Comparison of ENCODE assay signal across 31 mouse cellular contexts in the genomic region with DNA sequence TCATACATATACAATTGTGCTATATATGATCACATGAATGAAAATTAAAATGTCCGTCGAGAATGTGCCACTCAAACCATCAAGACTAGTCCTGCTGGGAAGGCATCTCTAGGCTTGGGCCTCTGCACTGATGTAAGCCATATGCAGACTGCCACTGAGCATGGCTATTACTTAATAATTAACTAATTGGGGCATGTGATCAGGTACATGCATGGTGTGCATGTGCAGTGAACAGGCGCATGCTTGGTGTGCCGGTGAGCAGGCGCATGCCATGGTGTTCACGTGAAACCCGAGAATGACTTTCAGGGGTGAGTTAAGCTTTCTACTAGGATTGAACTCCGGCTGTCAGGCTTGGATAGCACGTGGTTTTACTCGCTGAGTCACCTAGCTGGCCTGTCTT. TPM values are rescaled to one million over a fixed set of nuclear protein-coding genes. Genes with fewer than 3 reads are reported as not detected.
DNase-seq lines count a peak whose midpoint lies in the region; ATAC-seq and TF ChIP-seq lines count a peak whose summit lies in the region.
"Had no signal": no experiment of that assay in that cellular context is flagged by ENCODE, and none has a peak within 500 bp of the region (broad histone marks: within the 10 kb centered on the region; RNA-seq: fewer than 3 reads in every experiment).

No protein-coding gene starts in this region.

- H3K4me2 ChIP-seq in intestine, postnatal 0 days (replicated peaks; ENCODE audit: low read depth), result no peak overlapping the region
- H3K4me2 ChIP-seq in intestine, embryonic 15.5 days (replicated peaks), result no peak overlapping the region
- no peak overlapping the region for H3K4me2 ChIP-seq in kidney, embryonic 15.5 days
- H3K4me2 ChIP-seq: embryonic facial prominence, embryonic 13.5 days; heart, embryonic 13.5 days; limb, embryonic 13.5 days; liver, embryonic 13.5 days; midbrain, embryonic 13.5 days; neural tube, embryonic 13.5 days had no signal

- TF ChIP-seq CTCF in intestine, postnatal 0 days (IDR thresholded peaks at IDR 0.05; ENCODE audit: low read depth), result no peak
- no peak for TF ChIP-seq CTCF in Patski (IDR thresholded peaks at IDR 0.05)

- no peak overlapping the region for H3K27ac ChIP-seq in intestine, postnatal 0 days (ENCODE audit: low read depth, low read length)
- no peak overlapping the region for H3K27ac ChIP-seq in intestine, embryonic 15.5 days
- no peak overlapping the region for H3K27ac ChIP-seq in kidney, embryonic 15.5 days
- H3K27ac ChIP-seq: embryonic facial prominence, embryonic 13.5 days; forebrain, embryonic 10.5 days; gastrocnemius, adult 2 months; heart, embryonic 13.5 days; limb, embryonic 13.5 days; liver, embryonic 13.5 days; macrophage; midbrain, embryonic 13.5 days; neural tube, embryonic 13.5 days had no signal

- H3K36me3 ChIP-seq in intestine, postnatal 0 days (ENCODE audit: control insufficient read depth, insufficient read depth), result peaks cover 45% of the 10 kb centered on the region
- H3K36me3 ChIP-seq in intestine, embryonic 15.5 days, result peaks cover 4% of the 10 kb centered on the region
- H3K36me3 ChIP-seq in kidney, embryonic 15.5 days, result peaks cover 11% of the 10 kb centered on the region
- H3K36me3 ChIP-seq: forebrain, embryonic 10.5 days; midbrain, embryonic 13.5 days; neural tube, embryonic 13.5 days had no signal

- in situ Hi-C loops in Patski (cut with MboI; ENCODE audit: low pct_unique_long_range_greater_than_20kb), result no loop called here

- no peak overlapping the region for H3K9ac ChIP-seq in intestine, postnatal 0 days (ENCODE audit: low read depth, low read length)
- H3K9ac ChIP-seq in intestine, embryonic 15.5 days, result no peak overlapping the region
- no peak overlapping the region for H3K9ac ChIP-seq in kidney, embryonic 15.5 days
- H3K9ac ChIP-seq: embryonic facial prominence, embryonic 13.5 days; heart, embryonic 13.5 days; limb, embryonic 13.5 days; liver, embryonic 13.5 days; midbrain, embryonic 13.5 days; neural tube, embryonic 13.5 days had no signal

- no peaks in the 10 kb centered on the region for H3K27me3 ChIP-seq in intestine, postnatal 0 days (replicated peaks; ENCODE audit: control insufficient read depth, insufficient read depth, low read length)
- no peaks in the 10 kb centered on the region for H3K27me3 ChIP-seq in intestine, embryonic 15.5 days (replicated peaks)
- no peaks in the 10 kb centered on the region for H3K27me3 ChIP-seq in Patski
- no peaks in the 10 kb centered on the region for H3K27me3 ChIP-seq in kidney, embryonic 15.5 days
- H3K27me3 ChIP-seq: embryonic facial prominence, embryonic 13.5 days; heart, embryonic 13.5 days; limb, embryonic 13.5 days; liver, embryonic 13.5 days had no signal

- no peak for DNase-seq in Patski (ENCODE audit: low read depth, low spot score)
- peak; percentile 37 to 67 for DNase-seq in kidney, postnatal 25 days
- no peak for DNase-seq in layer of hippocampus, postnatal 10 days (ENCODE audit: low spot score in 2 of 2)
- no peak for DNase-seq in adrenal gland, postnatal 10 days
- no peak for DNase-seq in layer of hippocampus, adult 8-10 months (ENCODE audit: low spot score in 2 of 2)
- DNase-seq: adrenal gland, postnatal 14 days; cerebellum, adult 11 months; cerebellum, adult 9-11 months; gastrocnemius, adult 2 months; heart, postnatal 10 days; liver, embryonic 13.5 days; lung, adult 18-20 months; right cerebral cortex, postnatal 4 days; thymus, adult 2 months; thymus, postnatal 36 days had no signal

- peak; percentile 43; the same call in 1 of the 2 replicates for ATAC-seq in intestine, postnatal 0 days
- no peak for ATAC-seq in intestine, embryonic 15.5 days
- peak; percentile 51 for ATAC-seq in Patski
- 0 out of 2 replicates have a peak, but pooled peaks have one; percentile 52 for ATAC-seq in kidney, embryonic 15.5 days (replicated peaks; ENCODE audit: low FRiP score)
- ATAC-seq: forebrain, embryonic 16.5 days; hindbrain, embryonic 16.5 days; lung, postnatal 0 days; midbrain, embryonic 13.5 days had no signal

- 83% methylated on average over 10 of the region's 10 CpGs for WGBS in intestine, postnatal 0 days
- WGBS in intestine, embryonic 15.5 days, result 95% methylated on average over 10 of the region's 10 CpGs
- 84% methylated on average over 10 of the region's 10 CpGs for WGBS in kidney, embryonic 15.5 days

- no peaks in the 10 kb centered on the region for H3K4me1 ChIP-seq in intestine, postnatal 0 days (replicated peaks; ENCODE audit: control insufficient read depth, insufficient read depth, low read length)
- H3K4me1 ChIP-seq in intestine, embryonic 15.5 days (replicated peaks), result no peaks in the 10 kb centered on the region
- 0 out of 2 replicates have a peak, but pooled peaks cover 7% of the 10 kb centered on the region for H3K4me1 ChIP-seq in kidney, embryonic 15.5 days
- H3K4me1 ChIP-seq: embryonic facial prominence, embryonic 13.5 days; limb, embryonic 13.5 days; liver, embryonic 13.5 days had no signal

- H3K4me3 ChIP-seq in intestine, postnatal 0 days (ENCODE audit: low read depth, low read length), result no peak overlapping the region
- no peak overlapping the region for H3K4me3 ChIP-seq in intestine, embryonic 15.5 days (replicated peaks)
- no peak overlapping the region for H3K4me3 ChIP-seq in kidney, embryonic 15.5 days (replicated peaks)
- H3K4me3 ChIP-seq: embryonic facial prominence, embryonic 13.5 days; forebrain, embryonic 10.5 days; gastrocnemius, adult 2 months; heart, embryonic 13.5 days; limb, embryonic 13.5 days; liver, embryonic 13.5 days; midbrain, embryonic 13.5 days; neural tube, embryonic 13.5 days had no signal

- POLR2A ChIA-PET in Patski (lab: Charles Lee), result no interaction called here

- H3K9me3 ChIP-seq in intestine, postnatal 0 days (ENCODE audit: control insufficient read depth), result no peaks in the 10 kb centered on the region
- no peaks in the 10 kb centered on the region for H3K9me3 ChIP-seq in intestine, embryonic 15.5 days
- no peaks in the 10 kb centered on the region for H3K9me3 ChIP-seq in kidney, embryonic 15.5 days (replicated peaks)
- H3K9me3 ChIP-seq: embryonic facial prominence, embryonic 13.5 days; forebrain, embryonic 10.5 days; heart, embryonic 13.5 days; limb, embryonic 13.5 days; liver, embryonic 13.5 days; midbrain, embryonic 13.5 days; neural tube, embryonic 13.5 days had no signal

- CTCF ChIA-PET in Patski (lab: Charles Lee), result interaction anchor here (1.3 to 2.6 kb wide), 2 partner anchors 11 to 25 kb away, joined by 3 to 7 read pairs; no protein-coding TSS in a partner anchor

RNA-seq across cellular contexts. Expression of a gene that starts 22.9 kb away (rescaled TPM):
- 0.31 and 0.86 TPM in 2 replicates for polyA plus RNA-seq in intestine, postnatal 0 days (2015; fragmentation: Nextera tagmentation; extraction: Ambion mirVana)
- 0.34 and 0.87 TPM in 2 replicates for polyA plus RNA-seq in intestine, embryonic 15.5 days (2015; fragmentation: Nextera tagmentation; extraction: Ambion mirVana)
- polyA plus RNA-seq in Patski (2021), result 0.53 TPM
- not detected in 2 replicates for polyA plus RNA-seq in kidney, embryonic 15.5 days (2015; fragmentation: Nextera tagmentation; extraction: Ambion mirVana)
- under 1 TPM; 0.29 to 0.37 TPM for total RNA-seq in layer of hippocampus, postnatal 10 days (2021)
- not detected for total RNA-seq in adrenal gland, postnatal 10 days (2021)
- total RNA-seq in layer of hippocampus, adult 8-10 months (2022), result 10 to 100 TPM in 2 of 4 experiments, 1 to 10 TPM in 2; 8.0 to 14.0 (median 10.2) TPM
- total RNA-seq: adrenal gland, postnatal 14 days; common myeloid progenitor, adult 5-6 weeks; gastrocnemius, adult 2 months; megakaryocyte-erythroid progenitor cell, adult 5-6 weeks had no signal
- polyA plus RNA-seq: embryonic facial prominence, embryonic 13.5 days; gonadal fat pad, adult 2 months; macrophage had no signal

Comparison
In these comparisons a context has a peak if more than half of its experiments do, and no peak if none do; other contexts are left out.
1. DNase-seq: peak in kidney, postnatal 25 days (2 of 2); none in Patski (single experiment), layer of hippocampus, postnatal 10 days (0 of 2), adrenal gland, postnatal 10 days (single experiment) and layer of hippocampus, adult 8-10 months (0 of 2).